Mouse (Mus musculus): ENCODE results near the gene Nptx2. TPM values are rescaled to one million over a fixed set of nuclear protein-coding genes. Genes with fewer than 3 reads are reported as not detected.

Gene Nptx2
- polyA plus RNA-seq, 1 experiment = 1.4 TPM

DNA sequence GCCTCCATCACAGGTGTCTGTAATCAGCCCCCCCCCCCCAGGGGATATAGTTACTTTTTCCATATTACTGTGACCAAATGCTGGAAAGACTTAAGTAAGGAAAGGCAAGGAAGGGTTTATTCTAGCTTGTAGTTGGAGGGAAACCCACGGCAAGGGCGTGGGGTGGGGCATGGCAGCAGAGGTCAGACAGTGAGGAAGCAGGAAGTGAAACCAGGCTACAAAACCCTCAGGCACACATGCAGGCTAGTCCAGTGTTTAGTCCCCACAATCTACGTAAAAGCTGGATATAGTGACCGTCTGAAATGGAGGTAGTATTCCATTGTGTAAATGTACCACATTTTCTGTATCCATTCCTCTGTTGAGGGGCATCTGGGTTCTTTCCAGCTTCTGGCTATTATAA, 30.5 kb upstream of the Nptx2 start:
- no peak for TF ChIP-seq CTCF (IDR thresholded peaks at IDR 0.05; ENCODE audit: control insufficient read depth, insufficient read depth, low read length)
- TF ChIP-seq POLR2A (IDR thresholded peaks at IDR 0.05; ENCODE audit: borderline replicate concordance, control insufficient read depth, low read depth, low read length) = no peak
- Histone ChIP-seq H3K4me1 (ENCODE audit: control insufficient read depth, insufficient read depth, low read length) (no peaks in the 10 kb centered on the region), H3K4me3 (replicated peaks; ENCODE audit: control insufficient read depth, low read depth, low read length) (no peak overlapping the region), H3K27ac (ENCODE audit: control insufficient read depth, insufficient read depth, low read depth, low read length, poor library complexity) (no peak overlapping the region)
- 45% methylated on average over 4 of the region's 4 CpGs for WGBS

DNA sequence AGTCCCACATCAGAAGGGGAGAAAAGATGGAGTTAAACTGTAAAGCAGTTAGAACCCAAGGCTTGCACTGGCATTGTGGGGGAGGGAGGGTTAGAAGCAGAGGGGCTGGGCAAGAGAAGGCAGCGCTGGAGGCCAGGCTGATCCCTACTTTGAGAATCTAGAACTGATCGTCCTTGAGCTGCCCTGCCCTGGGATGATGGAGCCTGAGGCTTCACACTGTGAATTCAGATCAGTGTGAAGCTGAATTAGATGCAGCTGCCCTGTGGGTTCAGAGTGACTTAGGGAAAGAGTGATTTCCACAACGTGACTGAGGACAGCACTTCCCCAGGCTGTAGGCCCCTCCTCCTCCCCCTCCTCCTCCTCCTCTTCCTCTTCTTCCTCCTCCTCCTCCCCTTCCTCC, 25.6 kb upstream of the Nptx2 start:
- Histone ChIP-seq H3K4me1 (ENCODE audit: control insufficient read depth, insufficient read depth, low read length) (no peaks in the 10 kb centered on the region), H3K27ac (ENCODE audit: control insufficient read depth, insufficient read depth, low read depth, low read length, poor library complexity) (no peak overlapping the region), H3K4me3 (replicated peaks; ENCODE audit: control insufficient read depth, low read depth, low read length) (no peak overlapping the region)
- WGBS = 32% methylated on average over 3 of the region's 3 CpGs
- TF ChIP-seq CTCF (IDR thresholded peaks at IDR 0.05; ENCODE audit: control insufficient read depth, insufficient read depth, low read length) = no peak
- no peak for TF ChIP-seq POLR2A (IDR thresholded peaks at IDR 0.05; ENCODE audit: borderline replicate concordance, control insufficient read depth, low read depth, low read length)

DNA sequence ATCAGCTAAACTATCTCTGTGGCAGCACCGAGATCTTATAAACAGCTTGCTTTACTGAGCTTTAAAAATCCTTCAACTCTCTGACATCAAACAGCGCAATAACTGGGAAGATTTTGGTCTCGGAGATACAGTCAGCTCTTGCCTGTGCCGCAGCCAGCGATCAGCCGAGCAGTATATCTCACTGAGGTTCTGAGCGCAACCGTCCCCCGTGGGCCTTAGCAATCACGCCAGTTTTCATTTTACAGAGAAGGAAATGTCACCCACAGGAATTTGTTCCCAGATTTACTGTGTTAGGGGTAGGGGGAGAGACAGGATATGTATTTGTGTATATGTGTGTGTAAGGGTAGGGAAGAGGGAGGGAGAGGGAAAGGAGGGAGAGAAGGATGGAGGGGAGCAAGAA, 20.9 kb upstream of the Nptx2 start:
- 70% methylated on average over 10 of the region's 10 CpGs for WGBS
- no peak overlapping the region for H3K27ac ChIP-seq (ENCODE audit: control insufficient read depth, insufficient read depth, low read depth, low read length, poor library complexity)
- no peaks in the 10 kb centered on the region for H3K4me1 ChIP-seq (ENCODE audit: control insufficient read depth, insufficient read depth, low read length)
- no peak overlapping the region for H3K4me3 ChIP-seq (replicated peaks; ENCODE audit: control insufficient read depth, low read depth, low read length)
- TF ChIP-seq POLR2A (IDR thresholded peaks at IDR 0.05; ENCODE audit: borderline replicate concordance, control insufficient read depth, low read depth, low read length) (no peak), CTCF (IDR thresholded peaks at IDR 0.05; ENCODE audit: control insufficient read depth, insufficient read depth, low read length) (no peak)

DNA sequence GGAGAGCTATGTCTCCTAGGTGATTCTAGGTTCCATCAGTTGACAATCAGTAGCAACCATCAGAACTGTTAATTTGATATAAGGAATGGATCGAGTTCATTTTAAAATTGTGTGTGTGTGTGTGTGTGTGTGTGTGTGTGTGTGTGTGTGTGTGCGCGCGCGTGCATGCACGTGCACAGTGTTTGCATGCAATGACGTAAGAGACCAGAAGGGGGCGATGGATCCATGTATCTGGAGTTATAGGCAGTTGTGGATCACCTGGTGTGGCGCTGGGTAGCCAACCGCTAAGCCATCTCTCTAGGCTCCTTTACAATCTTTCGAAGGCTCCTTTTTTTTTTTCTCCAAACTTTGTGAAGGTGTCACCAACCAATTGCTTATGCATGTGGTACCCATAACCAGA, 16.6 kb upstream of the Nptx2 start:
- H3K4me1 ChIP-seq (ENCODE audit: control insufficient read depth, insufficient read depth, low read length) = no peaks in the 10 kb centered on the region
- 88% methylated on average over 11 of the region's 11 CpGs for WGBS
- H3K4me3 ChIP-seq (replicated peaks; ENCODE audit: control insufficient read depth, low read depth, low read length) = no peak overlapping the region
- TF ChIP-seq CTCF (IDR thresholded peaks at IDR 0.05; ENCODE audit: control insufficient read depth, insufficient read depth, low read length) = no peak
- TF ChIP-seq POLR2A (IDR thresholded peaks at IDR 0.05; ENCODE audit: borderline replicate concordance, control insufficient read depth, low read depth, low read length) = no peak
- H3K27ac ChIP-seq (ENCODE audit: control insufficient read depth, insufficient read depth, low read depth, low read length, poor library complexity) = no peak overlapping the region

DNA sequence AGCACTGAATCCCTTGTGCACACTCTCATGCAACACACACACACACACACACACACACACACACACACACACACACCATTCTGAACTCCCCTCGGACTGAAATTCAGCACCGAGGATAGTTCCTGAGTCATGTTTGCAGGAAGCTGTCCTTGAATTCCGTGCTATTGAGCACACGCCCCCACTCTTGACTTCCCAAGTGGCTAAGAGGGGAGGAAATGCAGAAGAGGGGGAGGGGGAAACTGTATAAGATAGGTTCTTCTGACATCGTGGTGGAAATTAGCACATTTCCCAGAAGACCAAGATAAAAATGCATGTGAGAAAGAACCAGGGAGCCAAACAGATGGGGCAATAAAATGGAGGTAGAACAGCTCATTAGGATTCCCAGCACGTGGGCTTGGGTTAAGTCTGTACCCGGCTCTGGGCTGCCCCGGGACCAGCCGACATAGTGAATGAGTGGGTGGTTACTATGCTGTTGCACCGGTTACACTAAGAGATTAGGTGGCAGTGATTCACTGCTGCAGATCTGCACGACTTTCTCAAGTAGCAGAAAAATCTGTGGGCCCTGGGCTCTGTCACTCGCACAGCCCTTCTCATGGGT, 2.9 kb upstream of the Nptx2 start:
- no peak for TF ChIP-seq CTCF (IDR thresholded peaks at IDR 0.05; ENCODE audit: control insufficient read depth, insufficient read depth, low read length)
- no peak for TF ChIP-seq POLR2A (IDR thresholded peaks at IDR 0.05; ENCODE audit: borderline replicate concordance, control insufficient read depth, low read depth, low read length)
- 15% methylated on average over 12 of the region's 12 CpGs for WGBS
- Histone ChIP-seq H3K4me3 (replicated peaks; ENCODE audit: control insufficient read depth, low read depth, low read length) (no peak overlapping the region), H3K27ac (ENCODE audit: control insufficient read depth, insufficient read depth, low read depth, low read length, poor library complexity) (no peak overlapping the region), H3K4me1 (ENCODE audit: control insufficient read depth, insufficient read depth, low read length) (no peaks in the 10 kb centered on the region)

DNA sequence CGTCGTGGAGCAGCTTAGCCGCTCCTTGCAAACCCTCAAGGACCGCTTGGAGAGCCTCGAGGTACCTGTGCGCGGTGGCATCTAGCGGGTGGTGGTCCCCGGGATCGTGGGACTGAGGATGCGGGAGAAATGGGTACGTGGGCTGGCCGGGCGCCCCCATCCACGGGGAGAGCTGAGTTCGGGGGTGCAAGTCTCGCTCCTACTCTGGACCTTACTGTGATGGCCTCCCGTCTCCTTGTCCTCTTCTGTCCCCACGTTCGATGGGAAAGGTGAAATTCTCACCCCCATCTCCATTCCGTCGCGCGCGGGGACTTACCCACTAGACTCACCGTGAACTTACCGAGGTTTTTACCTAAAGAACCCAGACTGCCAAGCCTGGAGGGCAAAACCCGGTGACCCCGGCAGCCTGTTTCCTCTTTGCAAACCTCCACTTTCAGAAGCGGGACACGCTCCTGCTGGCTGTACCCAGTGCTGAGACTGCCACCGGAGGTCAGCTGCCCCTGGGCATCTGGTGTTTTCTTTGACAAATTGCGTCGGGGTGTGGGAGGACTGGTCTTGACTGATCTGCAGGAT, 807 bp downstream of the Nptx2 start:
- Histone ChIP-seq H3K4me3 (replicated peaks; ENCODE audit: control insufficient read depth, low read depth, low read length) (no peak overlapping the region), H3K4me1 (ENCODE audit: control insufficient read depth, insufficient read depth, low read length) (no peaks in the 10 kb centered on the region), H3K27ac (ENCODE audit: control insufficient read depth, insufficient read depth, low read depth, low read length, poor library complexity) (no peak overlapping the region)
- WGBS = 11% methylated on average over 34 of the region's 34 CpGs
- no peak for TF ChIP-seq POLR2A (IDR thresholded peaks at IDR 0.05; ENCODE audit: borderline replicate concordance, control insufficient read depth, low read depth, low read length)
- TF ChIP-seq CTCF (IDR thresholded peaks at IDR 0.05; ENCODE audit: control insufficient read depth, insufficient read depth, low read length) = no peak

DNA sequence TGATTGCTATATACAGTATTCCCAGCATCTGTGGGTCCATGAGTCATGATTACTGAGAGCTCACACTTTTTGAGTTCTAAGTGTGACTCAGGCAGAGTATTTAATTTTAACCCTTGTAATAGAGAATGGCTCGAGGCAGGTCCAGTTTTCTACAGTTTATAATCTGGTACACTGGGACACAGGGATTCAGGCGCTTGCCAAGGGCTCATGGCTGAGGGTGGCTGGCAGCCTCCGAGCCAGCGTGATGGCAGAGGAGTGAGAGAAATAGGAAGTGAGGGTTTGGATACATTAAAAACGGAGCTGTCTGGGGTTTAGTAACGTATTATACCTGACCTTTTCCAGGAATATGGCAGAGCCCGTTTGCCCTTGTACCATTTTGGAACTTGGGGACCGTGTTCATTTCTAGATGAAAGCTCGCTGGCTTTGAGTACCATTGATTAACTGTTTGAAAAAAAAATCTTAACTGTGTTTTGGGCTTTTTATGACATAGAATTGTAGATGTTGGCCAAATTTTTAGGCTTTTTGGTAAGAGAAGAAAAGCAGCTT, 1.7 kb downstream of the Nptx2 start:
- TF ChIP-seq CTCF (IDR thresholded peaks at IDR 0.05; ENCODE audit: control insufficient read depth, insufficient read depth, low read length) = no peak
- no peak for TF ChIP-seq POLR2A (IDR thresholded peaks at IDR 0.05; ENCODE audit: borderline replicate concordance, control insufficient read depth, low read depth, low read length)
- 19% methylated on average over 9 of the region's 9 CpGs for WGBS
- H3K4me1 ChIP-seq (ENCODE audit: control insufficient read depth, insufficient read depth, low read length) = no peaks in the 10 kb centered on the region
- H3K4me3 ChIP-seq (replicated peaks; ENCODE audit: control insufficient read depth, low read depth, low read length) = no peak overlapping the region
- H3K27ac ChIP-seq (ENCODE audit: control insufficient read depth, insufficient read depth, low read depth, low read length, poor library complexity) = no peak overlapping the region

DNA sequence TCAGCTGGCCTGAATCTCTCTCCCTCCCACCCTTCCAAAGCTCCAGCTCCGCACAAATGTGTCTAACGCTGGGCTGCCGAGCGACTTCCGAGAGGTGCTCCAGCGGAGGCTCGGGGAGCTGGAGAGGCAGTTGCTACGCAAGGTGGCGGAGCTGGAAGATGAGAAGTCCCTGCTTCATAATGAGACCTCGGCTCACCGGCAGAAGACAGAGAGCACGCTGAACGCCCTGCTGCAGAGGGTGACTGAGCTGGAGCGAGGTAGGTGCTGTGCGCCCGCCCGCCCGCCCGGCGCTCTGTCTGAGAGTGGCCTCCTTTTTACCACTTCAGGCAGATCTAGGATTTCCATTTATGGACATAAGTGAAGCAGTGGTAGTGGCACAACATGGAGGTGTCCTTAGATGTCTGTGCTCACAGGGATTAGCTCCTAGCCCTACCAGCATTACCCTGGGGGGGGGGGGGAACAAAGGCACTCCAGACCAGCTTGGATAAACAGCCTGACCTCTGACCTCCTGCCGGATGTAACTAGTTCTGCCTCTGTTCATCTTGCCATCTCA, 2.5 kb downstream of the Nptx2 start:
- 22% methylated on average over 21 of the region's 21 CpGs for WGBS
- TF ChIP-seq CTCF (IDR thresholded peaks at IDR 0.05; ENCODE audit: control insufficient read depth, insufficient read depth, low read length) = no peak
- TF ChIP-seq POLR2A (IDR thresholded peaks at IDR 0.05; ENCODE audit: borderline replicate concordance, control insufficient read depth, low read depth, low read length) = no peak
- no peaks in the 10 kb centered on the region for H3K4me1 ChIP-seq (ENCODE audit: control insufficient read depth, insufficient read depth, low read length)
- H3K27ac ChIP-seq (ENCODE audit: control insufficient read depth, insufficient read depth, low read depth, low read length, poor library complexity) = no peak overlapping the region
- no peak overlapping the region for H3K4me3 ChIP-seq (replicated peaks; ENCODE audit: control insufficient read depth, low read depth, low read length)
